Mouse (Mus musculus) CH12.LX (cell line): ENCODE data around the gene Atf4. TPM values are rescaled to one million over a fixed set of nuclear protein-coding genes. Genes with fewer than 3 reads are reported as not detected.

Experiments used
- DNase-seq: peaks from one replicate; pipeline ENCODE4 v3.0.0-alpha.2; 2013; ENCODE audit errors: extremely low read depth
- H3K27ac ChIP-seq: 2 replicates; pipeline ENCODE4 v1.5.1; 2012; ENCODE audit warnings: low read depth, mild to moderate bottlenecking, control low read depth, moderate library complexity; ENCODE audit not compliant: insufficient read depth
- H3K27me3 ChIP-seq: replicated peaks from 2 replicates; pipeline ENCODE3; 2012; ENCODE audit warnings: inconsistent platforms
- H3K36me3 ChIP-seq, 2 experiments: replicated peaks in 1 of 2; 2 replicates each; pipeline versions ENCODE3 to v1.6.1; 2012; ENCODE audit warnings: inconsistent platforms in 1 of 2, low read length in 1 of 2, mild to moderate bottlenecking in 1 of 2, mixed read lengths in 1 of 2, moderate library complexity in 1 of 2; ENCODE audit not compliant: control insufficient read depth in 1 of 2, insufficient read depth in 1 of 2
- H3K4me1 ChIP-seq, 2 experiments: 2 replicates each; pipeline ENCODE4 v1.6.1; 2012; ENCODE audit warnings: inconsistent platforms in 1 of 2, moderate library complexity in 1 of 2; ENCODE audit not compliant: insufficient read depth in 2 of 2, control insufficient read depth in 1 of 2
- H3K4me2 ChIP-seq: 2 replicates; pipeline ENCODE4 v1.6.1; 2012; ENCODE audit warnings: low read depth, mild to moderate bottlenecking, control low read depth; ENCODE audit not compliant: poor library complexity, insufficient read depth, severe bottlenecking
- H3K4me3 ChIP-seq, 3 experiments: fragments of 150-350 bp in 1 of 3; sonication (generic) in 1 of 3; replicated peaks in 1 of 3; 2 replicates each; pipeline versions ENCODE3 to v1.5.1; 2011 to 2012; ENCODE audit warnings: low read depth in 2 of 3, low read length in 2 of 3, mild to moderate bottlenecking in 2 of 3, moderate library complexity in 2 of 3, control low read depth in 1 of 3, improper control_type of control experiment in 1 of 3, inconsistent platforms in 1 of 3, mixed read lengths in 1 of 3; ENCODE audit not compliant: poor library complexity in 1 of 3
- H3K79me2 ChIP-seq: replicated peaks from 2 replicates; pipeline ENCODE4 v1.6.1; 2012; ENCODE audit warnings: mild to moderate bottlenecking, moderate library complexity; ENCODE audit not compliant: control insufficient read depth, poor library complexity, insufficient read depth, severe bottlenecking; ENCODE audit errors: extremely low read depth
- H3K9ac ChIP-seq: 2 replicates; pipeline ENCODE4 v1.6.1; 2012; ENCODE audit warnings: low read depth, mild to moderate bottlenecking, control low read depth, moderate library complexity; ENCODE audit not compliant: insufficient read depth
- H3K9me3 ChIP-seq: replicated peaks from 2 replicates; pipeline ENCODE3; 2012; ENCODE audit warnings: low read length, inconsistent platforms, mixed read lengths
- E2F4 ChIP-seq: IDR thresholded peaks from 2 replicates; pipeline ENCODE4 v1.6.1; 2011; ENCODE audit warnings: low read depth, low read length, improper control_type of control experiment; ENCODE audit not compliant: insufficient replicate concordance
- EP300 ChIP-seq: IDR thresholded peaks from 2 replicates; pipeline ENCODE4 v1.6.1; 2011; ENCODE audit warnings: low read length, improper control_type of control experiment
- HCFC1 ChIP-seq: IDR thresholded peaks from 2 replicates; pipeline ENCODE4 v1.6.1; 2012; ENCODE audit warnings: low read depth, mild to moderate bottlenecking, inconsistent platforms, low read length, improper control_type of control experiment
- IRF4 ChIP-seq: IDR thresholded peaks from 2 replicates; pipeline ENCODE4 v1.6.1; 2014; ENCODE audit warnings: low read depth, mild to moderate bottlenecking, inconsistent platforms, low read length, improper control_type of control experiment
- JUND ChIP-seq: conservative IDR thresholded peaks from 2 replicates; pipeline ENCODE4 v1.6.1; 2011; ENCODE audit warnings: low read depth, low read length, improper control_type of control experiment
- MAFK ChIP-seq: IDR thresholded peaks from 2 replicates; pipeline ENCODE4 v1.6.1; 2011; ENCODE audit warnings: low read length, improper control_type of control experiment; ENCODE audit not compliant: insufficient replicate concordance
- MAX ChIP-seq: IDR thresholded peaks from 2 replicates; pipeline ENCODE4 v1.6.1; 2011; ENCODE audit warnings: low read length, improper control_type of control experiment
- MAZ ChIP-seq: IDR thresholded peaks from 2 replicates; pipeline ENCODE4 v1.6.1; 2012; ENCODE audit warnings: low read depth, mild to moderate bottlenecking, inconsistent platforms, low read length, improper control_type of control experiment, moderate library complexity
- MEF2A ChIP-seq: IDR thresholded peaks from 2 replicates; pipeline ENCODE4 v1.6.1; 2014; ENCODE audit warnings: low read depth, mild to moderate bottlenecking, inconsistent platforms, low read length, improper control_type of control experiment, borderline replicate concordance
- MYC ChIP-seq: IDR thresholded peaks from 2 replicates; pipeline ENCODE4 v1.6.1; 2011; ENCODE audit warnings: low read depth, mild to moderate bottlenecking, improper control_type of control experiment, low read length
- NELFE ChIP-seq: IDR thresholded peaks from 2 replicates; pipeline ENCODE4 v1.6.1; 2011; ENCODE audit warnings: low read depth, low read length, improper control_type of control experiment
- NRF1 ChIP-seq: IDR thresholded peaks from 2 replicates; pipeline ENCODE4 v1.6.1; 2014; ENCODE audit warnings: low read depth, mild to moderate bottlenecking, inconsistent platforms, low read length, improper control_type of control experiment, moderate library complexity
- PAX5 ChIP-seq: IDR thresholded peaks from 2 replicates; pipeline ENCODE4 v1.6.1; 2012; ENCODE audit warnings: low read length, inconsistent platforms, mixed read lengths
- POLR2AphosphoS2 ChIP-seq: IDR thresholded peaks from 2 replicates; pipeline ENCODE4 v1.6.1; 2011; ENCODE audit warnings: low read depth, low read length, improper control_type of control experiment
- SIN3A ChIP-seq: IDR thresholded peaks from 2 replicates; pipeline ENCODE4 v1.6.1; 2012; ENCODE audit warnings: low read length, improper control_type of control experiment, inconsistent platforms
- USF1 ChIP-seq: IDR thresholded peaks from 2 replicates; pipeline ENCODE4 v1.6.1; 2014; ENCODE audit warnings: low read depth, mild to moderate bottlenecking, inconsistent platforms, low read length, improper control_type of control experiment
- ZMIZ1 ChIP-seq: IDR thresholded peaks from 2 replicates; pipeline ENCODE4 v1.6.1; 2012; ENCODE audit warnings: low read depth, mild to moderate bottlenecking, inconsistent platforms, low read length, improper control_type of control experiment
- ZNF384 ChIP-seq: IDR thresholded peaks from 2 replicates; pipeline ENCODE4 v1.6.1; 2012; ENCODE audit warnings: low read depth, low read length, improper control_type of control experiment, inconsistent platforms
- dilution Hi-C: fragments of 300-500 bp; cut with MboI; formaldehyde crosslinking; loops from 2 replicates; pipeline ENCODE4 v1.14.3; 2020; ENCODE audit warnings: low sequenced_read_pairs; ENCODE audit not compliant: extremely low pct_unique_long_range_greater_than_20kb, extremely low pct_ligation_motif_present
- in situ Hi-C: fragments of 300-500 bp; cut with MboI; formaldehyde crosslinking; loops from 3 replicates; pipeline ENCODE4 v1.14.3; 2019; ENCODE audit warnings: low sequenced_read_pairs, low pct_ligation_motif_present, low pct_unique_long_range_greater_than_20kb, mixed read lengths
- polyA plus RNA-seq: library from polyadenylated mRNA; unstranded; fragments of >175 nt; gene quantifications from 2 replicates; pipeline ENCODE4 v1.2.1, GENCODE M21; 2012; ENCODE audit warnings: low read depth; ENCODE audit not compliant: insufficient read length
- total RNA-seq, 2 experiments: library from RNA; depleted of rRNA; stranded (reverse); fragments of 300-350 nt in 1 of 2; fragments of >200 nt in 1 of 2; gene quantifications; 2 replicates each; pipeline ENCODE4 v1.2.3; 2012 to 2014

Gene Atf4
- total and polyA plus RNA-seq, 3 experiments = 357 to 819 (median 486) TPM

DNA sequence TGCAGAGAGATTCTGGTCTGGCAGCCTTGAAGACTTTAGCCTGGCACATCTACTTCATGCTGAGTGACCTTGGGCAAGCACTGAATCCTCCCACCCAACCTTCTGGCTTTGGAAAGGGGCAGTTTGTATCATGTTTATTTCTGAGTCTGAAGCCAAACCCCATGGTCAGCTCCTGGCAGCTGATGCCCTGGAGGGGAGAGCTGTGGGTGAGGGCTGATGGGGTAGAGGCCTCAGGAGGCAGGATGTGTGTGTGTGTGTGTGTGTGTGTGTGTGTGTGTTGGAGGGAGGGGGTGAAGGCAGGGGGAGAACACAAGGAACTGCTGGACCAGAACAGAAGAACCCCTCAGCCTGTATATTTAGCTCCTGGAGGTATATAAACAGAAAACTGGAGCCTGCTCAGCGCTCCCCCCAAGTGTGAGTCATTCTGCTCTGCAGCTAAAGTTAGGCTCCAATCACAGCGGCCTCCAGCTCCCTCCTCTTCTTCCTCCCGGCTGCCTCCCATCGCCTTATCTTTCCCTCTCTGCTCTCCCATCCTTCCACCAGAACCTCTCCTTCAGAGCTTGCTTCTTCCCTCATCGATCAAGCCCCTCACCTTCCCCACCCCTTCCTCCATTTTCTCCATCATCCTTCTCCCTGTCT is 23.3 kb downstream of the Atf4 start:
- H3K27ac ChIP-seq = no peak overlapping the region
- dilution Hi-C loops = no loop called here
- no peak overlapping the region for H3K4me2 ChIP-seq
- in situ Hi-C loops = no loop called here
- no peak overlapping the region for H3K9ac ChIP-seq
- no peaks in the 10 kb centered on the region for H3K4me1 ChIP-seq
- DNase-seq = no peak
- TF ChIP-seq MYC (no peak), HCFC1 (no peak), ZNF384 (no peak), MAX (no peak), MAFK (no peak), PAX5 (no peak), SIN3A (no peak), NELFE (no peak), POLR2AphosphoS2 (no peak), MAZ (no peak), E2F4 (no peak), ZMIZ1 (no peak), NRF1 (no peak)
- H3K36me3 ChIP-seq = no peaks in the 10 kb centered on the region
- no peaks in the 10 kb centered on the region for H3K9me3 ChIP-seq
- peaks cover 90% of the 10 kb centered on the region for H3K27me3 ChIP-seq
- no peaks in the 10 kb centered on the region for H3K79me2 ChIP-seq
- H3K4me3 ChIP-seq = no peak overlapping the region

DNA sequence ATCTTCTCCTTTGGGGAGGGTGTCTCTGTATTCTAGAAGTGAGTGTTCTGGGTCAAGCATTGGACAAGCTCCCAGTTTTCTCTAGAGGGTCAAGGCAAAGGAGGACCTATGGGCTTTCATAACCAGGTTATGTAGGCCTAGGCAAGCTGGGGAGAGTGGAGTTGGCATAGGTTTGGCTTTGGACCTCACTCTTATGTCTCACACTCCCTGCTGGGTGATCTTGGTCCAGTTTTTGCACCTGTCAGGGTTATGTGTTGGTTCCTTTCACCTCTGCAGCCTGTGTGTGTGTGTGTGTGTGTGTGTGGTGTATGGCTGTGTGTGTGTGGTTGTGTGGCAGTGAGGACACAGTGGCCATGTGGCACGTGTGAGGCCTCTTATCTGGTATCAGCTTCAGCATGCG is 24.1 kb downstream of the Atf4 start:
- no peak for TF ChIP-seq PAX5
- no peak for TF ChIP-seq IRF4
- TF ChIP-seq MAZ = no peak
- no peak for TF ChIP-seq EP300
- TF ChIP-seq MEF2A = no peak
- TF ChIP-seq USF1 = no peak
- TF ChIP-seq JUND = no peak
- TF ChIP-seq NELFE = no peak
- no peak for TF ChIP-seq E2F4
- no peak overlapping the region for H3K4me3 ChIP-seq
- no peaks in the 10 kb centered on the region for H3K9me3 ChIP-seq
- no peak for DNase-seq
- H3K27me3 ChIP-seq = peaks cover 90% of the 10 kb centered on the region
- no peak overlapping the region for H3K27ac ChIP-seq
- H3K4me2 ChIP-seq = no peak overlapping the region
- dilution Hi-C loops (no loop called here), in situ Hi-C loops (no loop called here)
- no peaks in the 10 kb centered on the region for H3K79me2 ChIP-seq
- no peaks in the 10 kb centered on the region for H3K4me1 ChIP-seq
- no peaks in the 10 kb centered on the region for H3K36me3 ChIP-seq
- no peak overlapping the region for H3K9ac ChIP-seq
